Mouse (Mus musculus) T-helper 2 cell (primary cell): ENCODE measurements around the gene Glcci1.

Experiments
- in situ Hi-C: fragments of 300-600 bp; cut with MboI, MseI; formaldehyde crosslinking; loops from one replicate; pipeline ENCODE4 v1.15.1; 2025; ENCODE audit warnings: high pct_unique_total_duplicates

Glcci1 gene

DNA sequence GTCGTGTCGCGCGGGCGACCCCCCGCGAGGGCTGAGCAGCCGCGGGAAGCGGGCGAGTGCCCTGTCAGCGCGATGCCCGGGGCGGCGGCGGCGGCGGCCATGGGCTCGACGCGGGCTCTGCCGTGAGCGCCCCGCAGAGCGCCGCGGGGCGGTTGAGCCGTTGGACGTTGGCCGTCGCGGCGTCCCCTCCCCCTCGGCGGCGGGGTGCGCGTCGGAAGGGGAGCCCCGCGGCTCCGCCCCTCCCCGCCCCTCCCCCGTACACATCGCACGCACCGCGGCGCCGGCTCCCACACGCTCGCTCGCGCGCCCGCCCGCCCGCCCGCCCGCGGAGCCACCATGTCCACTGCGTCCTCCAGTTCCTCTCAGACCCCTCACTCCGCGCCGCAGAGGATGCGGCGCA is at the start of gene Glcci1:
Gene Glcci1 (plus strand): TSS at position 50 of the 400 bp plus-strand sequence.
- in situ Hi-C loops, result loop anchor here (25.0 kb wide), 1 partner anchor 672 kb away; the partner anchor contains the start of gene C1galt1

DNA sequence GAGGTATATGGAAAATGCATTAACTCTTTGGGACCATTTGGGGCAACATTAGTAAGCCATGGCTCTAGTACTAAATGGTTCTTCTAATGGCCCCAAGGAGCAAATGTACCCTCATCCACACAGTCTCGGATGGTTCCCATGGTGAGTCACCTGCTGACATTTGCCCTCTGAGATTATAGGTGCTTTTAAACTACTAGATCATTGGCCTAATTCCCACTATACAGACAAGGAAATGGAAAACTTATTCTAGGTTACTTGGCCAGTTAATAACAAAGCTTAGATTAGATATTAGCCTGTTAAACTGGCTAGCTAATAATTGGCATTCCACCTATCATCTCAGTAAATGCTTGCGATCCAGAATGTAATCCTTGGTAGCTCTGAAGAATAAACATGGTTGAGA is 47.0 kb upstream of the Glcci1 start:
- in situ Hi-C loops, result no loop called here

DNA sequence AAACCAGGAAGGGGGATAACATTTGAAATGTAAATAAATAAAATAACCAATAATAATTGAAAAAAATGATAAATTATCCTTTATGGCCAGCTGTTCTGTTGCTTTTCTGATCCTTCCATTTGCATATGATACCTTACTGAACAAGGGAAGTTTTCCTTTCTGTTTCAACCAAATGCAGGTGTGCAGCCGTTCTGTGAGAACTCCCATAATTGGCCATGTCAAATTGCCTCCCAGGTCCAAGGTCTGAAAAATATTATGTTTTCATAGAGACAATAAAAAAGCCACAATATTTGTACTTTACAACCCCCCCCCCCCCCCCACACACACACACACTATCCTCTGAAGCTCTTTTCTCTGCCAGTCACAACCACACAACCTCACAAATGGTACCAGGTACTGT is 44.0 kb upstream of the Glcci1 start:
- in situ Hi-C loops, result no loop called here

DNA sequence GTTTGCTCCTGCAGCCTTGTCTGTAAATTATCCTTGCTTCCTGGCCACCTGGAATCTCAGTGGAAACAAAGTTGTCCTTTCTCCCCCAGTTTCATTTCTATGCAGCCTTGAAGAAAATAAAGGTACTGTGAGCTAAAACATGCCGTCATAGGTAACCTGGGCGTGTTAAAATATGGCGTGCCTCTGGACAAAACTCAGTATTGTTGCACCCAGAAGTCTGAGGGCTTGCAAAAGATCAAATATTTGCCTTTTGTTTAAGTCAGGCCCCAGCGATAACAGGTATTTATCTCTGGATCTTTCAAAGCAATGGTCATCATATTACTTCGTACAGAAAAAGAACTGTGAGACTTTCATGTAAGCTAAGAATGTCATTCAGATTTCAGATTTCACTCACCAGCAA is 43.4 kb upstream of the Glcci1 start:
- in situ Hi-C loops, result no loop called here

DNA sequence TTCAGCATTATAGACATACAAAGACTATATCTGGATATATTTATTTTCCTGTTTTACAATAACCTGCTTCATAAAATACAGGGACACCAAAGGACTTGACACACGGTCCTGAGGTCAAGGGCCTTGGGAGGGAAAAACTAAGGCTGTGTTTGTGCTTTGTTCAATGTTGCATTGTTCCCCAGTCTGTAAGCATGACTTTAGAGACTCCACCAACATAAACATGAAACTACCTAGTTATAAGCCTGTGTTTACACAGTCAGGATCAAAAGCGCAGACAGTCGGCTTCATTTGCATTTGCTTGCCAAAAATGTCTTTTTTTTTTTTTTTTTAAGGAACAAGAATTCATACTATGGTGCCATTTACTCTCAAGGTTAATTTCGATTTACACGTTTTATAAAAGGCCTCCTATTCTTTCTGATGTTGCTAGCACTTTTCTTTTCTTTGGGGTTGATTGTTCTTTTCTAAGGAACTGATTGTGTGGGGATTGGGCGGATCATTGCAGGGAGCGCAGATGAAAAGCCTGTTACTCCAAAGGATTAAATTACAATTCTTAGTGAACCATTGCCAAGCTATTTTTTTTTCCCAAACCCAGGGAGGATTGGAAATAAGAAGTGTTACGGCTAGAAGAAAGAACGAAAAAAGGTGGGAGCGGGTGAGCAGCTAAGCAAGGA is 41.6 kb upstream of the Glcci1 start:
- in situ Hi-C loops, result no loop called here

DNA sequence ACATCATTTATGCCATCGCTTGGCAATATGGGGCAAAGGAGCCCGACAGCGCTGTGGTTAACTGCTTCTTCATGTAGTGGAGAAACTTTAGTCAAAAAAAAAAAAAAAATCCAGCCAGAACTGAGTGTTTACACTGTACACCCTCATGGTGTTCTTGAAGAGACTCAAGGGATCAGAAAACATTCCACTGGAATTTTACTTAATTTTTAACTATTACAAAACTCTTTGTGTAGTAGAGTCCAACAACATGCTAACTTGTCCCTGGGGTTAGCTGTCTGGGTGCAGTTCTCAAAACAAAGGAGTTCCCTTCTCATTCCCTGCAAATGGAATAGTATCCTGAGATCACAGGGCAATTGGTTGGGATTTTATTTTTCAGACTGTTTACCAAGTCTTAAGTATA is 39.5 kb upstream of the Glcci1 start:
- in situ Hi-C loops, result no loop called here

DNA sequence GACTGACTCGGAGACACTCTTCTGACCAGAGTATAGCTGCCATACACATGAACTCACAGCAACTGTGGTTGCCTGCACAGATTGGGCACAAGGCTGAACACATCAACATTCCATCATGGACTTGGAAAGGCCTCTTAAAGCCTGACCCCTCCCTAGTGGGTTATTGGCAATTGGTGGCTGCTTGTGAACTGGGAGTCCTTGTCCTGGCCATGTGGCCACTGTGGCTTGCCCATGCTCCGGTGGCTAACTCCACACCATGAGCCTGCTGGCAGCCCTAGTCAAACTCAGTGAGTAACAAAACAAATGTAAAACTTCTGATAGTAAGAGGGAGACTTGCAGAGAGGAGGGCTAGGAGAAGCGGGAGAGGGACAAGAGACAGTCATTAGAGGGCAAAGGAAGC is 37.3 kb upstream of the Glcci1 start:
- in situ Hi-C loops, result no loop called here

DNA sequence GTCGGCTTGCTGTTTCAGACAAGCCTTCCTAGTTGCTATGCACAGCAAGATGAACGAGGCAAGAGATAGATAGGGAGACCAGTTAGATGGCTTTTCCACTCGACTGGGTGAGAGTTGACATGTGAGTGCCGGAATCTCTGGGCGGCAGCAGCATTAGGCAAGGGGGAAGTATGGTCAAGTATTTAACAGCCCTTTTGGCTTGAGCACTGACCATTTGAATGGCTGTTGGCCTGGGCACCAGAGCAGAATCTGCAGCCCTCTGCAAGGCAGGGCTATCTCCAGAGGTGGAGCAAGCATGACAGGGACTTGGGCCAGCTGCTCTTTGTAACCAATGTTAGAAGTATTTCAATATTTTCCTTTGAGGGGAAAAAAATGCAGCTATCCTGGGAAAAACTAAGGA is 36.5 kb upstream of the Glcci1 start:
- in situ Hi-C loops, result no loop called here

DNA sequence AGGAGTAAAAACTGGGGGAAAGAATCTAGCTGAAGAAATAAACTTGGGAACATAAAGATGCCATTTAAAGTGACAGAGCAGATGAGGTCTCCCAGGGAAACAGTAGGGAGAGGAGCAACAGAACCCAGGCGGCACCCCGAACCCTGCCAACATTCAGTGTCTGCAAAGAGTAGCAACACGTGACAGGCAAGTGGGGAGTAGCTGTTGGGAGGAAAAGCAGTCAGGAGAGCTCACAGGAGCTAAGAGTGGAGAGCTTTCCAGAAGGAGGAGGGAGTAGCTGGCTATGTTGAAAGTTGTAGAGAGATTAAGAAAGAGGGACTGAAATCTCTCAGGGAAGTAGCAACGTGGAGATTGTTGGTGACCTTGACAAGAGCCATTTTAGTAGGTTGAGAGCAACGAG is 35.9 kb upstream of the Glcci1 start:
- in situ Hi-C loops, result no loop called here

DNA sequence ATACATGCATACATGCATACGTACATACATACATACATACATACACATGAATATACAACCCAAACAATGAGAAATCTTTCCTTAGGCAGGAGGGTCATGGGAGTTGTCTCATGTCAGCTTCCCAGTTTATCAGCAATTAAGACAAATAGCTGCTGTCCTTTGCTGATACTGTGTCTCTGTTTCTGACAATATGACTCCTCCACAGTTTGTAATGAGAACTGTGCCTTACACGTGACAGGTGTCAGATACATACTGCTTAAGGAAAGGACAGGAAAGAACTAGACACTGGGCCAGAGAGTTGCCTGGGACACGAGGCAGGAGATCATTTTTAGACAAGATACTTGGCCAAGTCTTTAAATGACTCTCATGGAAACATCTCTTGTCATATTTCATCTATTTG is 35.1 kb upstream of the Glcci1 start:
- in situ Hi-C loops, result no loop called here

DNA sequence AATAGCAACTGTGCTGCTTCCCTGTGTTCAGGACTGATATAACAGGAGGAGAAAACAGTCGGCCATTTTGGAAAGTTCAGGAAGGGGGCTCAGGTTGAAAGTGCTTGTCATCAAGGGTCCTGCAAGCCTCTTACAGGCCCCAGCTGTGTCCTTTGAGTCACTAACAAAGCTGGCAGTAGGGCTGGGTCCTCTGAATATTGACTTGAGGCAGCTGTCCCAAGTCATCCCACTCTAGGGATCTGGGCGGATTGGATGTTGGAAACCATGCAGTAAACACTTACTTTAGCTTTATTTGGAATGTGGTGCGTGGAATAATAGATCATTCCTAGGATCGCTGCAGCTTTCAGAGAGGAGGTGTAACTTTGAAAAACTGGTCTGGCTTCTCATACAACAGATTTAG is 34.6 kb upstream of the Glcci1 start:
- in situ Hi-C loops, result loop anchor here (5.0 kb wide), 1 partner anchor 103 kb away; no protein-coding TSS in a partner anchor

DNA sequence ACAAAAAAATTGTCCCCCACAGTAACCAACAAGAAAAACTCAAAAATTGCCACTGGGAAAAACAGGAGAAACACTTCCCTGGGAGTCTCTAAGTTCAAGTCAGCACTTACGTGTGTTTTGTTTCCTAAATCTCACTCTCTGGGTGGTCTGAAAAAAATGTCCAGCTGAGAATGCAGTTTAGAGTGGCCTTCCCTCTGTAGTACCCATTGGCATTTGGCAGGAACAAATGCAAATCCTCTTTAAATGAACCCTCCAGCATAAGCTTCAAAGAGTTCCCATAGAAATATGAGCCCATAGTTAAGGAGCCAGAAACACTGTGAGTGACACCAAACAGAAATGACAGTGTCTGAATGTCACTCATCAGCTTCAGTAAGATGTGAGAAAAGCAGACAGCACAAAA is 30.2 kb upstream of the Glcci1 start:
- in situ Hi-C loops, result loop anchor here (5.0 kb wide), 1 partner anchor 107 kb away; no protein-coding TSS in a partner anchor

DNA sequence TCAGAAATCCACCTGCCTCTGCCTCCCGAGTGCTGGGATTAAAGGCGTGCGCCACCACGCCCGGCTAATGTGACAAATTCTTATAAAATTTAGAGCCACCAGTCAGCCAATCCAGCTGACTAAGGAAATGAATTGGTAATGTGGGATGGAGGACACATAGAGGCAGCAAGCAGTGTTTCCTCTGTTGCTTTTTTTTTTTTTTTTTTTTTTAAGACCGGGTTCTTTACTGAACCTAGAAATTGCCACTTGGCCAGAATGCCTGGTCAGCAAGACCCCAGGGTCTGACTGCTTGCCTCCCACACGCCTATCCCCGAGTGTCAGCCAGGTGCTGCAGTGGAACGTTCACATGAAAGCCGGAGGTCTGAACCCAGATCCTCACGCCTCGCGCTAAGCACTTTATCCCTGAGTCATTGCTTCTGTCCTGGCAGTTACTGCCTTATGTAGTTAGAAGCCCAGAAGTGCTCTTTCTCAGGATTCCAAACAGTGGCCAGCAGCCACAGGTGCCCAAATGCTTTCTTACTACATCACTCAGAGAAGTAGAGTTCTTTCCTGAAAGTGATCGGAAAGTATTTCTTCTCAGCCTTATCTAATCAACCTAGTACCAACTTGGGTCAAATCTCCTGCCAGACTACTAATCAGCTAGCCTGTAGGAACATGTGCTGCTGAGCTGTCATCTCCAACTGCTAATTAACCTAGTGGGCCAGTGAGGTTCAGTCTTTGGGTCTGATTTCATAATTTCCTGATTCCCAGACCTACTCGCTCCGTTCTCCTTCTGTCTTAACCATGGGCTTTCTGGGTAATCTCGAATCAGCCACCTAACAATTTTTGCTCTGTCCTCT is 24.7 kb upstream of the Glcci1 start:
- in situ Hi-C loops, result loop anchor here (10.0 kb wide), 1 partner anchor 280 kb away; the partner anchor contains the start of gene Mios

DNA sequence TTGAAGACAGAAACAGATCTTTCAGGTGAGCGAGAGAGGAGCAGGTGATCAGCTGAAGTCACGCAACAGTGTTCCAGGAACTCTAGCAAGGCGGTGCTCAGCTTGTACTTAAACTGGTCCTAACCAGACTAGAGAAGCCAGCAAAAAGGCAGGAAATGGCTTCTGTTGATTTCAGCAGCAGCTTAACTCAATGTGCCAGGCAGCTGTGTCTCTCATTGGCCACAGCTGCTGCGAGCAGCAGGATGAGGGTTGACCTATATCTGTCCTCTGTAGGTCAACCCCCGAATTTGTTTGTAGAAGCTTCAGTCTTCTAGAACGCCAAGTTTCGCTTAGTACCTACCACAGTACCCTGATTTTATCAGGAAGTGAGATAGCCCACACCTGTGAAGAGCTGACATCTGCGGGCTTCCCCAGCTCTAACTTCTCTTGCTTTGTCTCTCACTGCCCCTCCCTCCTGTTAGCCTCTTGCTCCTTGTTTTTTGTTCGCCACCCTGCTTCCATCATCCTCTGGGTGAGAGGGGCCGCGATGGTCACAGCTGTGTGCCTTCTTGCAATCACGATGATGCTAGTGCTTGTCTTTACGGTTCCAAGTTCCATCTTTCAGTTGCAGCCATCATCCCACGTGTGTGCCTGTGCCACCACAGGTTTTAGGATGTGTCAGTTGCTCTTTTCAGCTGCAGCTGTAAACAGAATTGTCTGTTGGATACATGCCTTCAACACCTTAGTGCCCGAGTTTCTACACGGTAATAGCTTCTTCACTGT is 23.8 kb upstream of the Glcci1 start:
- in situ Hi-C loops, result loop anchor here (10.0 kb wide), 1 partner anchor 281 kb away; the partner anchor contains the start of gene Mios

DNA sequence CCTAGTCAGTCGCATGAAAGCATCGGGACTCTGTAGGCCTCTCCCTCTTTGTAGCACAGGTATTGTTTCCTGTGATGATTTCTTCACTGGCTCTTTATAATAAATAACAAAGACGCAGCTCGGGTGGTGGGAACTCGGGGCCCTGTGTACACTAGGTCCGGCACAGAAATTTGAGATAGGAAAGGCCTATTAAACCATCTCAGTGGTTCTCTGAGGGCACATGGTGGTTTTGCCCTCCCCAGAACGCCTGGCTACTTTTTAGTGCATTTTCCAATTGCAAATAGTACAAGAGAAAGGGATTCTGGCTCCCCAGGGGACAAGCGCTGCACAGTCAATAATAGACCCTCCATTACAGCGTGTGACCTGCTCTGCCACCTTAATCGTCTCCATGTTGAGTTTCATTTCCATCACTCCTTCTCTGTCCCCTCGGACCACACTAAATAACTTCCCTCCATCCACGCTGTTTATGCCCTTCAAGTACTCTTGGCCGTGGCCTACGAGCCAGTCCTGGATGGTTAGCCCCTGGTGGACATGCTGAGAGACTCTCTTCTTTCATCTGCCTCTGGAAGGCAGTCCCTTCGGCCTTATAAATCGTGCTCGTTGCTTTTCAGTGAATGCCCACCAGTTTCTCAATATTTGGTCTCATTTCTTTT is 22.9 kb upstream of the Glcci1 start:
- in situ Hi-C loops, result loop anchor here (10.0 kb wide), 1 partner anchor 282 kb away; the partner anchor contains the start of gene Mios

DNA sequence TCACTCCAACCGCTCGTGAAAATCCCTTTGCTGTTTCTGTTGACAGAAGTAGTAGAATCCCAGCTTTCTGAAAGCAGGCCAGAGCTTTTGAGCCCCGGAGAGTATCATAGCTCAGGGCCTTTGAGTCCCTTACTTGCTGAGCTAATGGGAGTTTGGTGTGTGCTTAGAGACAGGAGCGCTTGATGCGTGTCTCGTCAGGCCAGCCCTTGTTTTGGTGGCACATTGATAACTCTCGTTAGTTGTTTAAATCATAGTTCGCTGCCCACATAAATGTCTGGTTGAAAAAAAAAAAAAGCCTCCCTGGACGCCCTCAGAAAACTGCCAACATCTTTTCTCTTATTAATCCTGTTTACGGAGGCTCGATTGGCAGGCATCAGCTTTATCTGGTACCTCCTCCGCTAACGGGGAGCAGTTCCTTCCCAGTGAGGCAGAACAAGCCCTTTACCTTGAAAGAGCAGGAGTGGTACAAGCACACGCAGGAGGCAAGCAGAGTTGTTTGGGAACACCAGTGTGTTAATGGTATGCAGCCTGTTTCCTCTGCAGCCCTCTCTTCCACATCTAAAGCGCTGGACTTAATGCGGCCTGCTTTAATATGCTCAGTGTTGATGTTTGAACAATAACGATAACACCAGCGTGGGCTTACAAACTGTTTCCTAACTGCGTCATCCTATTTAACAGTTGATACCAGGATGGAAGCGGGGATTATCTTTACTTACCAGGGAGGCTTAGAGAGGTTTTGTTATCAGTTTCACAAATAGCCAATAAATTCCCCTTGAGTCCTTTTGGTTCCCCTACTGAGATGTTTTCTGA is 22.2 kb upstream of the Glcci1 start:
- in situ Hi-C loops, result loop anchor here (10.0 kb wide), 1 partner anchor 282 kb away; the partner anchor contains the start of gene Mios

DNA sequence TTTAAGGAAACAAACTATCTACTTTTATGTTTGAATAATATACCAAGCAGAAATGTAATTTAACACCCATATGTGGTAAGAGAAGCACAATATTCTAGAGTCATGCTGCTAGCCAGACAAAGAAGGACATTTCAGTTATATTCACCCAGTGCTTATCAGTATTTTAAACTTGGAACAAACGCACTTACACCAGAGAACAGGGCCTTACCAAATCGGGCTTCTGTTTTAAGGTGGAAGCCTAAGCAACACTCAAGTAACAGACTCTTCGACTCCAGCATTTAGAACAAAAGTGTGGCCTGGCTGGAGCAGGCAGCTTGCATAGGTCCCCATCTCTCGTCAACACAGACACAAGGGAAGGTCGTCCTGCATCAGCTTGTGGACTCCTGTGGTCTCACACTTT is 21.2 kb upstream of the Glcci1 start:
- in situ Hi-C loops, result loop anchor here (10.0 kb wide), 1 partner anchor 283 kb away; the partner anchor contains the start of gene Mios

DNA sequence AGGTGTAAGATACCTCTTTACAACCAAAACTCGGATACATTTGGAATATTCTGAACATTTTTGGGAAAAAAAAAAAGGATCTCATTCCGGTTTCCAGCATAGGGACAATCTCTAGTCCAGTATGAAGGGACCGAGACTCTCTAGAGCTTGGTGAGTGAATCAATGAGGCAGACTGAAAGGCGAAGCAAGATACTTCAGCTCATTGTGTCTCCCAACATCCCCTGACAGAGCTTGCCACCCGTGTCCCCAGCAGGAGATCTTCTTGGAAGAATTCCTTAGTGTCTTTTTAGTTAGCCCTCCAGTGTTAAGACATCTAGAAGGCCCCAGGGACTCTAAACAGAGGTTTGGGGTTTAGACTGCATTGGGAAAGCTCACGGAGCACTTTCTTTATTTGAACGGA is 20.1 kb upstream of the Glcci1 start:
- in situ Hi-C loops, result loop anchor here (10.0 kb wide), 1 partner anchor 284 kb away; the partner anchor contains the start of gene Mios

DNA sequence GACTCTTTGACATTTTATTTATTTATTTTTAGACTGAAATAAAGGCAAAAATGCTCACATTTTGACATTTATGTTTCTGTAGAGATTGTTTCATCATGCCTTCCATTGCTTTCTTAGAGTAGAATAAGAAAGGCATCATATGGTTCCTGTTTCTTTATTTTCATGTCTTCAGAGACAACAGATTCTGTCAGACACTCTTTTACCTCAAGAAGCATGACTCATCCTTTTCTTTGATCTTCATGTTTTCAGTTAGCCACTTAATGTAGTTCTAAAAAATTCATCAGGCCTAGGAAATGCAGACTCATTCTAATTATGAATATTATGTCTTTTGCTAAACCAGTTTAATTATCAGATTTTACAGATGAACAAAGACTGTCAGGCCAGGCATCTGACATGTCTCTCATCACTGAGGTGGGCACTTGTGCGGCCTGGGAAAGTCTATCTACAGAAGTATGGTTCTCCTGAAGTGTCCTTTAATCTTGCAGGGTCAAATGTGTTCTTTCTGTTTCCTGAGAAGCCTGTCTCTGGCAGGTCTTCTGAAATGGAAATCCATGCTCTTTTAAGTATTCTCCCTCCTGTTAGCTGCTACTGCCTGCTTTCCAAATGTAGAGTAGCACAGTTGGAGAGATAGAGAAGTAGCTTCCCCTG is 19.3 kb upstream of the Glcci1 start:
- in situ Hi-C loops, result loop anchor here (10.0 kb wide), 2 partner anchors 245 to 285 kb away; partner anchors contain the start of gene Mios

DNA sequence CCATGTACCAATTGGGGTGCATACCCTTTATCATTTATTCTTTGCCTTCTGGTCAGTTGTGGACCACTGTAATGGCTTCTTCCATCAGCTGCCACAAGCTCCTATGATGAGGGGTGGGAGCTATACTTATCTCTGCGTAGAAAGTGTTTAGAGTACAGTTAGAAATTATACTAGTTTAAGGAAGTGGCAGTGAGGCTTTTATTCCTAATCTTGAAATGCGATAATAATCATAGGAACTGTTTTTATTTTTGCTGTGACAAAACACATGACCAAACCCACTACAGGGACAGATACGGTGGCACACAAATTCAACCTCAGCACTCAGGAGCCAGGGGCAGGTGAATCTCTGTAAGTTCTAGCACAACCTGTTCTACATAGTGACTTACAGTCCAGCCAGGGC is 17.2 kb upstream of the Glcci1 start:
- in situ Hi-C loops, result loop anchor here (10.0 kb wide), 1 partner anchor 243 kb away; no protein-coding TSS in a partner anchor
